In the genomic region with DNA sequence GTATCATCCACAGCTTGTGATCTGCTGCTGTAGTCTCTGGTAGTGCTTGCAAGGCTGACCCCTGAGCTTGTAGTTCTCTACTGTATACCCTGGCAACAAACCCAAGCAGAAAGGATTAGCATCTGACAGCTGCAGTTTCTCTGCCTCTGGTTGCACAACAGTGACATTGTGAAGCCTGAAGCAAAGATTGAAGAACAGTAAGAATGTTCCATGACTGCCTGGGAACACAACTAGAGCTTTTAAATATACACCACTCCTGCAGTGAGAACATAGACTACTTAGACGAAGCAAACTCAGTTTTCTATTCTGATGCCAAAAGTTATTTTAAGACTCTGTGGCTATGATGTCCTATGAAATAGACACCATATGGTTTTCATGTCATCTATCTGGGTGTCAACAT, we compare ENCODE assay signal across 16 mouse cellular contexts. TPM values are rescaled to one million over a fixed set of nuclear protein-coding genes. Genes with fewer than 3 reads are reported as not detected.
A peak's percentile ranks its signal among the peaks of the same experiment; 100 is the strongest.
DNase-seq lines count a peak whose midpoint lies in the region; ATAC-seq and TF ChIP-seq lines count a peak whose summit lies in the region.
"Had no signal": no experiment of that assay in that cellular context is flagged by ENCODE, and none has a peak within 500 bp of the region (broad histone marks: within the 10 kb centered on the region; RNA-seq: fewer than 3 reads in every experiment).

Gene Mettl21e, minus strand, starts transcription at position 86 of the 400 bp plus-strand sequence.

- 57% methylated on average over 1 of the region's 1 CpGs for whole genome bisulfite sequencing in heart, embryonic 11.5 days (ENCODE audit: insufficient replicate concordance)
- WGBS in heart, embryonic 16.5 days = 26% methylated on average over 1 of the region's 1 CpGs

- ATAC-seq in heart, embryonic 11.5 days (replicated peaks; ENCODE audit: insufficient number of reproducible peaks, low FRiP score, low TSS enrichment) = no peak
- ATAC-seq in heart, embryonic 16.5 days (replicated peaks; ENCODE audit: extremely low read depth, insufficient read depth, low FRiP score) = 0 out of 2 replicates have a peak, but pooled peaks have one; percentile 28
- ATAC-seq: CD4-positive, CD25-positive, alpha-beta regulatory T cell, adult 4 months had no signal

- no peak within 1 kb of the TSS for H3K9ac ChIP-seq in heart, embryonic 11.5 days (ENCODE audit: low read depth, low read length)
- no peak within 1 kb of the TSS for H3K9ac ChIP-seq in heart, embryonic 16.5 days (ENCODE audit: low read length)
- H3K9ac ChIP-seq: liver, embryonic 14.5 days had no signal

- H3K4me2 ChIP-seq in heart, embryonic 11.5 days = no peak within 1 kb of the TSS
- H3K4me2 ChIP-seq in heart, embryonic 16.5 days (ENCODE audit: low read depth, low read length) = no peak within 1 kb of the TSS

- peak; percentile 67 to 76 for DNase-seq in heart, adult 18-20 months
- DNase-seq in lung, postnatal 10 days = peak; percentile 74
- no peak for DNase-seq in adrenal gland, postnatal 36 days
- DNase-seq in embryo, embryonic 10 days (ENCODE audit: low spot score) = no peak
- DNase-seq: cerebellum, adult 9-10 months; midbrain, embryonic 14.5 days had no signal

- no peaks in the 10 kb centered on the region for H3K36me3 ChIP-seq in heart, embryonic 11.5 days (ENCODE audit: control insufficient read depth, insufficient read depth, low read length)
- H3K36me3 ChIP-seq in heart, embryonic 16.5 days (ENCODE audit: control insufficient read depth, insufficient read depth) = no peaks in the 10 kb centered on the region

- no peaks in the 10 kb centered on the region for H3K4me1 ChIP-seq in heart, embryonic 11.5 days (ENCODE audit: control insufficient read depth, insufficient read depth, low read length)
- H3K4me1 ChIP-seq in cortical plate, adult 2 months (ENCODE audit: control insufficient read depth, insufficient read depth, low read length) = no peaks in the 10 kb centered on the region
- H3K4me1 ChIP-seq in heart, embryonic 16.5 days (ENCODE audit: control insufficient read depth, insufficient read depth, low read length) = peaks cover 7% of the 10 kb centered on the region; the same call in 1 of the 2 replicates

- no peak for TF ChIP-seq CTCF in cortical plate, adult 2 months (IDR thresholded peaks at IDR 0.05; ENCODE audit: extremely low read depth, insufficient read depth, low read length)

- no peaks in the 10 kb centered on the region for H3K27me3 ChIP-seq in heart, embryonic 11.5 days (ENCODE audit: control insufficient read depth, insufficient read depth, low read length)
- H3K27me3 ChIP-seq in heart, embryonic 16.5 days (ENCODE audit: control insufficient read depth, insufficient read depth, low read length) = no peaks in the 10 kb centered on the region

- TF ChIP-seq POLR2A in cortical plate, adult 2 months (IDR thresholded peaks at IDR 0.05; ENCODE audit: extremely low read depth, insufficient read depth, low read length) = no peak

- no peak within 1 kb of the TSS for H3K4me3 ChIP-seq in heart, embryonic 11.5 days (ENCODE audit: low read depth, low read length)
- no peak within 1 kb of the TSS for H3K4me3 ChIP-seq in cortical plate, adult 2 months (ENCODE audit: insufficient read depth, low read length)
- H3K4me3 ChIP-seq in heart, embryonic 16.5 days (ENCODE audit: low read length) = no peak within 1 kb of the TSS

- no peak within 1 kb of the TSS for H3K27ac ChIP-seq in heart, embryonic 11.5 days (ENCODE audit: low read depth, low read length)
- H3K27ac ChIP-seq in cortical plate, adult 2 months (ENCODE audit: insufficient read depth, low read length) = 0 out of 2 replicates have a peak within 1 kb of the TSS, but pooled peaks have one; percentile 65
- peak within 1 kb of the TSS; percentile 35; the same call in 1 of the 2 replicates for H3K27ac ChIP-seq in heart, embryonic 16.5 days (ENCODE audit: low read length)
- H3K27ac ChIP-seq: liver, embryonic 14.5 days had no signal

- H3K9me3 ChIP-seq in heart, embryonic 11.5 days (replicated peaks; ENCODE audit: control insufficient read depth, low read length) = no peaks in the 10 kb centered on the region
- H3K9me3 ChIP-seq in heart, embryonic 16.5 days (replicated peaks; ENCODE audit: control insufficient read depth, low read length) = no peaks in the 10 kb centered on the region

RNA-seq across cellular contexts. Expression of gene Mettl21e, which starts in this region (rescaled TPM):
- not detected for total RNA-seq in heart, adult 18-20 months (2021)
- polyA plus RNA-seq in heart, embryonic 11.5 days (2014; fragmentation: Nextera tagmentation; extraction: Ambion mirVana) = not detected in 2 replicates
- 0.08 TPM in 1 of 2 replicates, not detected in the other for polyA plus RNA-seq in cortical plate, adult 2 months (2012; rRNA removed)
- 0.21 and 0.41 TPM in 2 replicates for polyA plus RNA-seq in heart, embryonic 16.5 days (2015; fragmentation: Nextera tagmentation; extraction: Ambion mirVana)
- not detected for total RNA-seq in adrenal gland, postnatal 36 days (2021)
- total RNA-seq: granulocyte monocyte progenitor cell, adult 5-6 weeks; neutrophil, adult 5-6 weeks had no signal
- polyA plus RNA-seq: CD4-positive, CD25-positive, alpha-beta regulatory T cell, adult 4 months; large intestine, adult 2 months; liver, embryonic 14.5 days; midbrain, embryonic 14.5 days; small intestine, adult 2 months; thymus, postnatal 0 days had no signal

Comparison
In these comparisons a context has a peak if more than half of its experiments do, and no peak if none do; other contexts are left out.
1. Peak in DNase-seq in heart, adult 18-20 months; RNA of the gene not detected or under 1 TPM.
2. Peak in ATAC-seq and H3K27ac ChIP-seq in heart, embryonic 16.5 days; RNA of the gene not detected or under 1 TPM.